Mouse (Mus musculus) gastrocnemius, postnatal 14 days (tissue): ENCODE measurements around the gene Acsm5. TPM values are rescaled to one million over a fixed set of nuclear protein-coding genes. Genes with fewer than 3 reads are reported as not detected.

ENCODE experiments used
- DNase-seq: peaks from one replicate; pipeline ENCODE4 v3.0.0; 2021; ENCODE audit warnings: mixed read lengths
- intact Hi-C: fragments of 180-260 bp; cut with DNase I; formaldehyde crosslinking; loops from one replicate; pipeline ENCODE4 v1.15.1; 2025; ENCODE audit warnings: low total_unique reads
- long read RNA-seq, 2 experiments: library from polyadenylated mRNA; stranded (forward); transcript quantifications; one replicate each; pipeline ENCODE4 v2.0.0; 2021
- total RNA-seq, 2 experiments: library from RNA; stranded (reverse); gene quantifications; 2 replicates each; pipeline ENCODE4 v1.2.3; 2021

Acsm5 gene
- not detected for total RNA-seq
- long read RNA-seq, experiment 1: 0 reads
- long read RNA-seq, experiment 2: 0 reads

DNA sequence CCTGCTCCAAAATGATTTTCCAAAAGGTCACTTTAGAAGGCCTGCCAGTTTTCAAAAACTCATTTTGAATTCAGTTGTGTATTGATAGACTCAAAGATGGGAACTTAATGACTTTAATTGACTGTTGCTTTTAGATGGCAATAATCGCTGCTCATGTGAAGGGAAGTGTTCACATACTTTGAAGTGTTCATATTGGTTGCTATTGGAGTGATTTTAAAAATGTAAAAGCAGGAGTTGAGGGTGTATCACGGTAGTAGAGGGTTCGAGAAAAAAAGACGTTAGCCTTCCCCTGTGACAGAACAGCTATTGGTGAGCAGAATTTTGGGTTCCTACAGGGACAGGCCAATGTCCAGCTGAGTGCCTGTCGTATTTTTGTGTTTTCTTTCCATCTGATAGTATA lies at the start of gene Acsm5:
Acsm5 (plus strand) TSS at position 301 of the 400 bp plus-strand sequence.
- intact Hi-C loops: loop anchor here (10.0 kb wide), 1 partner anchor 504 kb away; no protein-coding TSS in a partner anchor
- DNase-seq: no peak

- intact Hi-C loops: no loop called here
- no peak for DNase-seq
Measured at GRCm38 (mm10) chr7:119476500-119477389, 42.5 kb upstream of the Acsm5 start.

DNA sequence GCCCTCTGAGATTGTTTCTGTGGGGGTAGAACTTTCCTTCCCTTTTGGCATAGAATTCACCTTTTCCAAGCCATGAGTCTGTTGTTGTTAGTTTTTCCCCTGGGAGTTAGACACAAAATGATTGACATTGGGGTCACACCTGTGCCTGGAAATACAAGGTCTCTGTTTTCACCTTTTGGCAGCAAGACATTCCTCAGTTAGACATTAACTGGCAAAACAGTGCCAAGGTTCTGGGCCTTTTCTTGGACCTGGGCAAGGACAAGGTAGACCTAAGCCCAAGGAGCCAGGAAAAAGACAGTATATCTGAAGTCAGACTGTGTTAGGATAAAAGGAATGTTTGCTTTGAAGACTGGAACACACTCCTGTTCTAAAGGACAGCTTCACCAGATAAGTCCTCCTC lies 40.0 kb upstream of the Acsm5 start, which contains the start of gene Umod:
Umod (minus strand) TSS at position 27 of the 400 bp plus-strand sequence.
- no peak for DNase-seq
- intact Hi-C loops: no loop called here

DNA sequence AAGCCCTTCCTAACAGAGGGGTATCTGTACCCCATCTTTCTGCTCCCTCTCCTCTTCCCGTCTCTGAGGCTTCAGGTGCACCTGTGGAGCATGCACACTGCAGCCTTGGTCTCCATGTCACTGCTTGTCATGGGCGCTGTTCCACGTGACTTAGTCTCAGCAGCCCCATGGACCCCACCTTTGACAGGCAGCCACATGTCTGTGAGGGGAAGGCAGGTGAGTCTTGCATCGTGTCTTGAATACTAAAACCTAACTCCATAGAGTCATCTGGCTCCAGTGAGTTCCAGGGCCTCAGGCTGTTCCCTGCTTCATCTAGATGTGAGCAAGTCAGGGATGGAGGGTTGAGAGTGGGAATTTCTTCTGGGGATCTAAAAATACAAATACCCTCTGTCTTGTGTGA lies 35.1 kb upstream of the Acsm5 start:
- intact Hi-C loops: no loop called here
- DNase-seq: no peak

DNA sequence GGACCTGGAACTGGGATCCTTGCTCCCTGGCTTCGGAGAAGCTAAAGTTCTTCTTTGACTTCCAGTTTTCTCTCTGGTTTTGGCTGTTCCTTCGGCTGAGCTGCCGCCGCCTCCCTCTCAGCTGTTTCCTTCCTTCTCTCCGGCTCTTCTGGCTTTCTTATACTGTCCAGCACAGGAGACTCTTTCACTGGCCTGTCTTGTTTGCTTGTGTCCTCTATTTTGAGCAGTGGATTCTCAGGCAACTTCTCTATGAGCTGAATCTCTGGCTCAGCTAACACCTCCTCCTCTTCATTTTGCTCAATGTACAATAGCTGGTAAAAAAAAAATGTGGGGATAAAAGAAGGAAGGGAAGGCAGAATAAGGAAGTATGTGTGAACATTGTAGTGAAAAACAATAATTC lies 32.6 kb upstream of the Acsm5 start:
- intact Hi-C loops: no loop called here
- DNase-seq: no peak

DNA sequence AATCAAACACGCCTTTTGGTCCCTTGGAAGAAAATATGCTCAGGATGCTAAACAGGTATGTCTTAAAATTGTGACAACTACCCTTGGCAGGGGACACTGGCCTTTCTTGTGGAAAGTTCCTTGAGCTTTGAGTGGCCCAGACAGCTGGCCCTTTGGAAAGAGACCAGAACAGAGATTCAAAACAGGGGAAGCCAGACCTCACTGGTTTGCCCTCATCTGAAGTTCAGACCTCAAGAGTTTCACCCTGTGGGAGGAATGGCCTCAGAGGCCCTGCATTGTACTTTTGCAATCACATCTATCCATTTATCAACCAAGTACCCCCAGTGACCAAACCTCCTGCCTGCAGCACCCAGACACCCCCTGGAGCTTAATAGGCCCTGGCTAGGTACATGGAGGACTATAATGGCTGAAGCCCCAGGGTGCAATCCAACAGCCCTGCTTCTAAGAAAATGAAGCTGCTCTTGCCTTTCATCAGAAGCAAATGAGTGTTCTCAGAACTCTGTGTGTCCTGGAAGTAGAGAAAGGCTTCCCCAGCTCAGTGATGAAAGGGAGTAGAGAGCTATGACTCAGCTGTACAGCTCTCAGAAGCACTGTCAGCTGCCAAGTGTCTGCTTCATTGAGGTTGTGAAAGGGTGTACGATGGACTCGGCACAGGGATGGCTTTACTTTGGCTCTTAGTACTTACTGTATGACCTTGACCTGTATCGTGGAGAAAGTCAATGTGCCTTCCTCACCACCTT lies 29.1 kb upstream of the Acsm5 start:
- DNase-seq: no peak
- intact Hi-C loops: no loop called here

DNA sequence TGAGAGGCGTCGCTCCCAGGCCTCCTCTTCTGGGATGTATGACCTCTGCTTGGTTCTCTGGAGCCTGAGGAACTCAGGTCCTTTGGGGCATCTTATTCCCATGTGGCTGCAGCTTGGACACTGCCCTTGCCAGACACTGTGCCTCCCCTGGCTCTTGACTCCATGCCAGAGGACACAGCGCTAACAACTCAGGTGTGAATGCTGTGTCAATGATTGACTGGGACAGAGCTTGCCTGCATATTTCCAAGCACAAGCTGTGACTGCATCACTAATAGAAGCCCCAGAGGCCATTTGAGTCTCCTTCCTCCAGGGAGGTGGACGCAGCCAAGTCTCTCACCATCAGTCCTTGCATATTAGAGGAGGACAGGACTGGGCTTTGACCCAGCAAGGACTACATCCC lies 8.1 kb upstream of the Acsm5 start:
- DNase-seq: no peak
- intact Hi-C loops: loop anchor here (10.0 kb wide), 1 partner anchor 496 kb away; no protein-coding TSS in a partner anchor

GRCm38 (mm10) chr7:119513056-119513455 lies 6.2 kb upstream of the Acsm5 start:
- intact Hi-C loops: loop anchor here (10.0 kb wide), 1 partner anchor 498 kb away; no protein-coding TSS in a partner anchor
- DNase-seq: no peak

DNA sequence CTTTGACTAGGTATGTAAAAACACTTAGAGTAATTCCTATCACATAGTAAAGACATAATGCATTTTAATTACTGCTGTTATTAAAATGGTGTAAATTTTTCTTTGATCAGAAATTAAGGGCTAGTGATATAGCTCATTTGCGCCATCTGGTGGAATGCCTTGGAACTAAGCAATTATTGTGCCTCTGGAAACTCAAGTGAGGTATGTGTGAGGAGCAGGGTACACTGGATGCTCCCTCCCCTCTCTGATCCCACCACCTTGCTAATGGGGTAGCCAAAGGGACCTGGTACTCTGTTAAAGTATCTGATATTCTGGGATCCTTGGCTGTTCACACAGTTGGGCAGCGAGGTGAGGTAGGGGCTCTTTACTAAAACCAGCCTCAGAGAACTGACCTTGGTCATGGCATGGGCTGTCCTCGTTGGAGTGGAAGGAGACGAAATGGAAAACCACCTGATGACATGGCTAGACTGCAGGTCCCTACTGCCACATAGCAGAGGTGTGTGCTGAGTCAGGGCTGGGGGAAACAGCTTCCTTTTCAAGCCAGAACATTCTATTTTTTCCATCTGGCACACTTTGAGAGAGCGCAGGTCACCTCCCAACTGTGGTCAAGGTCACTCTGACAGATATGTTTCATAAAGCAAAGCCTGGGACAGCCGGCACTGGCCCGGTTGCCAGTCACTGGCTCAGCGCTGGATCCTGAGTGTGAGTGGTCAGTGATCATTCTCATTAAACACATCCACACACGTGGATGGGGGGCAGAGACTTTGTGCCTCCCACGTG lies 3.6 kb upstream of the Acsm5 start:
- intact Hi-C loops: loop anchor here (10.0 kb wide), 1 partner anchor 501 kb away; no protein-coding TSS in a partner anchor
- DNase-seq: no peak

- no peak for DNase-seq
- intact Hi-C loops: loop anchor here (10.0 kb wide), 1 partner anchor 501 kb away; no protein-coding TSS in a partner anchor
Measured at GRCm38 (mm10) chr7:119516272-119516558, 3.0 kb upstream of the Acsm5 start.

- intact Hi-C loops: loop anchor here (10.0 kb wide), 1 partner anchor 505 kb away; no protein-coding TSS in a partner anchor
- peak; percentile 10 for DNase-seq
Measured at GRCm38 (mm10) chr7:119519654-119520053, 391 bp downstream of the Acsm5 start.

DNA sequence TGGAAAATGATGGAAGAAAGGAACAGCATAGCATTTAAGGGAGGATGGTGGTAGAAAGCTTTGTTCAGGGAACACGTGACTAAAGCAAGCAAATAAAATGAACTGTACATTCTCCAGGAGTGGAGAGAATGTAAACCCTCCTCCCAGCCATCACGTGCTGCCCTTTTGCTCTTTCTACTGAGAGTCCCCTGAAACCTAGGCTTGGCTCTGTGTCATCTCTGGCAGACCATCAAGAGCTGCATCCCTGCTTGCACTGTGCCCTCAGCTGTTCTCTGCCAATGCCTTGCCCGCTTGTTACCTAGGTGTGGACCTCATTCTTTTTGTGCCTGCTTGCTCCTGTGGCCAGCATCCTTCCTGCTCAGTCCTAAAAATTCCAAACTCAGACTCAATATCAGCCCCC lies 2.6 kb downstream of the Acsm5 start:
- DNase-seq: no peak
- intact Hi-C loops: no loop called here

DNA sequence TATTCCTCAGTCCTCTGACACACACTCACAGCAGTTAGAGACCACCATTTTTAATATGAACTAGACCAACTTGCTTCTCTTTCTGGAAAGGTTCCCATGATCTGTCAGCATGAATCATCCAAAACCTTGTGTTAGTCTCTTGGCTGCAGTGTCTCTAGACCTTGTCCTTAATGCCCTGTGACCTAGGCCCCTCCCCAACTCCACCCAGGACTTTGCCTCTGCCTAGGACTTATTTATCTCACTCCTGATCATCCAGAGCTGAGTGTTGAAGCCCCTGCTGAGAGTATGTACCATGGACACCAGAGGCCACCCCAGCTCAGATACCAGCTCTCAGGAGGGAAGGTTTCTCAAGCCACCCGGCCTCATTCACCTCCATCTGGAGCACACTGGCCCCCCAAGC lies 3.1 kb downstream of the Acsm5 start:
- DNase-seq: no peak
- intact Hi-C loops: no loop called here

DNA sequence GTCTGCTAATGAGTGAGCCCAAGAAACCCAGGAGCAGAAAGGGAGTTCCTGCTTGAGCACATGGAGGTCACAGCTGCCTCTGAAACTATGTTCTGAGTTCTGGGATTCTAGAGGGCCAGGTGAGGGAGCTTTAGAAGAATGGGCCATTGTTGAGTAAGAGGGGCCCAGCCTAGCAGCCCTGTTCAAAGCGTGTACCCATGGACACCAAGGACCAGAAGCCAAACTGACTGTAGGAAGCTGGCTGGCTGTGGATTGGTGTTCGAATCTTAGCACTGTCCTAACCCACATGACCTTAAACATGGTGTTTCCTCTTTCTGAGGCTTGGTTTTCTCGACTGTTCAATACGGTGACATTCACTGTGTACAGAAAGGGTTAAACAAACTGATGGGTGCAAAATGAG lies 4.1 kb downstream of the Acsm5 start, which contains the start of gene Pdilt:
Pdilt (minus strand) TSS at position 101 of the 400 bp plus-strand sequence.
- no peak for DNase-seq
- intact Hi-C loops: no loop called here

DNA sequence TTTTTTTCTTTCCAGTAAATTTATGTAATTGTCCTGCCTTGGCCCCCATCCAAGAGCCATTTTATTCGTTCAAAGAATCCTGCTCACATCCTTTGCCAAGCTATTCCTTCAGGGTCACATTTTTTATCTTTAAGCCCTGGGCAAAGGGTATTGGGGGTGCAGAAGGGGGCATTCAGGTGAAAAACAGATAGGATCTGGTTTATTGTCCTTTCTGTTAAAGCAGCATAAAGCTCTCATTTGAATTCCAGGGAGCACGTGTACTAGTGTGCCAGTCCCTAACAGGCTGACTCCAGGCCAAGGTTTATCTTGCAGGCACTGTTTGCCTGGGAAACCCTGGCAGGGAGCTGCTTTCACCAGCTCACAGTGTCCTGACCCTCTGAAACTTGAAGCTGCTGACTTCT lies 6.6 kb downstream of the Acsm5 start:
- intact Hi-C loops: no loop called here
- DNase-seq: no peak

DNA sequence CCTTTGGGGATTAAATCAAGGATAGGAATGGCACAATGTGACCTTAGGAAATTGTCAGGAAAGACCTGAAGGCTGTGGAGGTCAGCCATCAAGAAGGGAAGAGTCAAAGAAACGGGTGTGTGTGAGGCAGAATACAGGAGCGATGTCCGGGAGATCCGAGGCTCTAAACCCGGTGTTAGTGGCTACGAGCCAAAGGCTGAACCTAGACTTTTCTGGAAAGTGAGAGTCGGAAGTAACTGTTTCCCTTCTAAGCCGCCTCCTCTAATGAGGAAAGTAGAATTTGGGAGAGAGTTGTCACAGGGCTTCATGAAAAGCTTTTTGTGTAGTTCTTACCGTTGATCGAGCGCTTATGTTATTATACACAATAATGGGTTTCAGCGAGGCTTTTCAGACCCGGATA lies 7.2 kb downstream of the Acsm5 start:
- intact Hi-C loops: no loop called here
- DNase-seq: no peak

DNA sequence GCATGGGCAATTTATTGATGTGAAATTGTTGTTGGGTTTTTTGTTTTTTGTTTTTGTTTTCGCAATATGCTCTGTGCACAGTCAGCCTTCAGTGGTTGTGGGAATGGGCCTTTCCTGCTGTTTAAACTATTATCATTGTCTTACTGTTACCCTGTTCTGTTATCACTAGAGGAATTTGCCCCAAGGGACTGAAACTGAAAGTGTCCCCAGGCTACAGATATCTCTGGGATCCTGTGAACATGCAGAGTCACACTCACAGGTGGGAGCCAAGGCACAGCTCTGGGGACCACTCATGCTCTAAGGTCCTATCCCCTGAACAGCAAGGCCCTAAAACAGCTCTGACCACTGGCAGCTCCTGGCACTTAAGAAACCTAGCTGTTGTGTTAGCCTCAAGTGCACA lies 7.9 kb downstream of the Acsm5 start:
- DNase-seq: no peak
- intact Hi-C loops: no loop called here

GRCm38 (mm10) chr7:119527548-119527947 lies 8.3 kb downstream of the Acsm5 start:
- intact Hi-C loops: no loop called here

GRCm38 (mm10) chr7:119528617-119529016 lies 9.4 kb downstream of the Acsm5 start:
- DNase-seq: no peak
- intact Hi-C loops: no loop called here

More at GRCm38 (mm10) chr7:119527548-119527947, 8.3 kb downstream of the Acsm5 start:
- DNase-seq: no peak

- intact Hi-C loops: no loop called here
Measured at GRCm38 (mm10) chr7:119532924-119533323, 13.7 kb downstream of the Acsm5 start.

More at GRCm38 (mm10) chr7:119532924-119533323, 13.7 kb downstream of the Acsm5 start:
- no peak for DNase-seq
